Mouse (Mus musculus) myocyte (in vitro differentiated cells): ENCODE data around the gene Rasgef1c.

Experiments used
- POLR2A ChIP-seq: IDR thresholded peaks from one replicate; pipeline ENCODE4 v1.6.1; 2011; ENCODE audit warnings: low read depth, mild to moderate bottlenecking, control low read depth, moderate library complexity; ENCODE audit not compliant: insufficient read length
- SRF ChIP-seq: IDR thresholded peaks from one replicate; pipeline ENCODE4 v1.6.1; 2011; ENCODE audit warnings: low read depth; ENCODE audit not compliant: control insufficient read depth, insufficient read length
- TCF12 ChIP-seq: IDR thresholded peaks from one replicate; pipeline ENCODE4 v1.6.1; 2011; ENCODE audit warnings: mild to moderate bottlenecking, control low read depth; ENCODE audit not compliant: poor library complexity, insufficient read depth, severe bottlenecking

DNA sequence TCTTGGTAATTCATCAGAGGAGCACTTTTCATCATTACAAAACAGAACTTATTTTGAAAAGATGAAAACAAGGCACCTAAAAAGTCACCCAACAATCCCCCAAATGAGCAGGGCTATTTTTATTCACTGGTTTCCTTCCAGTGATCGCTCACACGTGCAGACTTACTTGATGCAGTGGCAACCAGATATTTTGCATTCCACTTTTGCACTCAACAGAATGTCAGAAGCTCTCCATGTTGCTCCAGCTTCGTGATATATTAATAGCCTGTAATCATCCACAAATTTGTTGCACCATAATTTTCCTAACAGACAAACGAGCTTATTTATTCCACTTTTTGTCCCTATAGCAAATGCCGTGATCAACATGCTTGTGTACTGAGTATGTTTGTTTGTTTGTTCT, 114.9 kb downstream of the Rasgef1c start:
- no peak for TF ChIP-seq SRF
- TF ChIP-seq TCF12, result no peak
- TF ChIP-seq POLR2A, result no peak
